Mouse (Mus musculus): ENCODE results near the gene Cdrt4.

Cdrt4 gene

DNA sequence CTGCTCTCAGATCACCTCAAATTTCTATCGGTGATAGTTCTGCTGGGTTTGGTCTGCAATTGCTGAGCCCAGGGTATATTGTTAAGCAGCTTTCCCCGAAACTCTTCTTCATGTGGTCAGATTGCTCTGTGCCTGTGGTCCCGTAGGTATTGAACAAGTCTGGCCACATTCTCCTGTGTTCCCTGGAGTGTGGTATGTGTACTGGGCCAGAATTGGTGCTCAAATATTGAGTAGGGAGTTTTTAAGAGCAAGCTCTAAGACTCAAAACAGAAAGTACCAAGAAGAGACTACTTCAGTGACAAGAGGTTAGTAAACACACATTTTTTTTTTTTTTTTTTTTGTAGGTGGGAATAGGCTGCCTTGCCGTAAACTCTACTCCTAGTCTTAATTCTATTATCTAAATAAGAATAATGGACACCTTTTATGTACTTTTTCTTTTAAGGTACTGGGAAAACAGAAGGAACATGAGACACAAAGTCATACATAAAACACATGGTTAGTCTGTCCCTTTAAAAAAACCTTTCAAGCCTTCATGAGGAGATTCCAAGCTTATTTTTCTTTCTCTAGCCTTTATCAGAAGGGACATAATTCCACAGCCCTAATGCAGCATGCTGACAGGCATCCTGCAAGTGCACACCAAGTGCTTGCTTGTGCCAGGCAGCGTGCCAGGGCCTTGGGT is 46.2 kb downstream of the Cdrt4 start:
- DNase-seq = no peak

GRCm38 (mm10) chr11:62997718-62998281 is 46.8 kb downstream of the Cdrt4 start:
- no peak for DNase-seq

GRCm38 (mm10) chr11:63000126-63000525 is 49.1 kb downstream of the Cdrt4 start:
- no peak for DNase-seq

DNA sequence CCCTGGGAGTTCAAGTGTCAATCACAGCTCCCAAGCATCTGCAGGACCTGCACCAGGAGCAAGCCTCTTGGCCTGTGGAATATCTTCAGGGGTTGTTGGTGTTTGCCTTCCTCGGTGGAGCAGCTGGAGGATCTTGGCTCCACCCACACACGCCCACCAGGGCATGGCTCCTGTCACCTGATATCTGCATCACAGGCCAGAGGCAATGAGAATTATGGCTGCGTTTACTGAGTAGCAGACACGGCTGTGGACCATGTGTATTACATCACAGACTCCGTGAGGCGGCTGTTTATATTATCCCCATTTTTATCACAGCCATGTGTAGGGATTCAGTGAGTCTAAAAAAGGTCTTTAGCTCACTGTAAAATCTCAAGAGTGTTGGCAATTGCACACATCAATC is 53.6 kb downstream of the Cdrt4 start:
- no peak for DNase-seq

DNA sequence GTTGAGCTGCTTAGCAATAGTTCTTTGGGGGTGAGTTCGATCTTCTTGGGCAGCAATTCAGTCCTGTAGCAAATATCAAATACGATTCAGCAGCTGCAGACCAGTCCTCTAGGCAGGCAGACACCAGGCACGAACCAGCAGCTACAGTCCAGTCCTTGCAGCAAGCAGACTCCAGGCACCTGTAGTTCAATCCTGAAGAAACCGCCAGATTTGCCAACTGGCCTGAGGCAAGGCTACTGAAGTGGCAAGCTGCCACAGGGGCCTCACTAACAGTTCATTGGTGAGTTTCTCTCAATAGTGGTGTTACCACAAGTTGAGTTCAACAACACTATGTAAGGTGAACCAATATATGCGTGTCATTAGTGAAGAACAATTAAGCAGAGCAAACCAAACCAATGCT is 56.4 kb downstream of the Cdrt4 start:
- no peak for DNase-seq

- DNase-seq = no peak
Measured at GRCm38 (mm10) chr11:63008004-63008403, 57.0 kb downstream of the Cdrt4 start.

DNA sequence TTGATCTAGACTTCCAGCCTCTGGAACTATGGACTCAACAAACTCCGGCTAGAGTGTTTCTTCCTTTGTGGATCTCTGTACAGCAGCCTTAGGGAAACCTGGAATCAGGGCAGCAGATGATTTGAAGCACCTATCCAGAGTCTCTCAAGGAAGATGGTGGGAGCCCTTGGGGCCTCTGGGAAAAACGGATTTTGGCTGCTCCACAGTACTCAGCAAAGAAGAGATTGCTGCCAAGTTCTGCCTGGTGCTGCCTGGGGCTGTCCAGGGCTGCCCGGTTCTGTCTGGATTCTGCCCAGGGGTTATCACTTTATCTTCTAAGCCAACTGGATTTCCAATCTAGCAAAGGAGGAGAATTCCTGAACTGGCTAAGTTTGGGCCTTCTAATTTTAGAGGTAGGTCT is 58.8 kb downstream of the Cdrt4 start:
- DNase-seq = no peak

DNA sequence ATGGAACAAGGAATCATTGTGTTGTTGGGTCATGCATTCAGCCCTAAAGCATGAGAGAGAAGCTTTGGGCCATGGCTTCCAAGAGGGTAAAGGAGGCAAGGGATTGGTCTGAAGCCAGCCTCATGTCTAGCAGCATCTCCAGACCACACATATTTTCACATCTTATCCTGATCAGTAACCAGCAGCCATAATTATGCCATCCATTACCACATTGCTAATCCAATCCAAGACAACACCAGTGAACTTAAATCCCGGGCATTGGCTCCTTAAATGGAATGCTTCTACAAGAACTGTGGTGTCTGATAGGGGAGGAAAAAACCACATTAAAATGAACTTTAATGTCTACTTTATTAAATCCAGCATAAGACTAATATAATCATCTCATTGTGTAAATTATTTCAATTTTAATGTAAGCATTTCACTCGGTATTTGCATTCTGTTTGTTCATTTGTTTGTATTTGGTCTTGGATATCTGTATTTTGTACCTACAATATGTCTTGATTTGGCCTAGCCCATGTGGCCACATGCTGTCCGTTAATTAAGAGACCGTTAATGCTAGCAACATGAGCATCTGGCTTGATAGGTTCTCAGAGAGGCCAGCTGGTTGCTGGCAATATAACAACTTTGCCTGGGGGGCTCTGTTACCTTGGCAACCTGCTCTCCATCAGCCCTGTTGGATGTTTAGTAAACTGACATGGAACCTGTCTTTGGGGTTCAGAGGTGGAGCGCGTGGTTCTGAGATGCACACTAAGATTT is 66.5 kb downstream of the Cdrt4 start:
- no peak for DNase-seq

DNA sequence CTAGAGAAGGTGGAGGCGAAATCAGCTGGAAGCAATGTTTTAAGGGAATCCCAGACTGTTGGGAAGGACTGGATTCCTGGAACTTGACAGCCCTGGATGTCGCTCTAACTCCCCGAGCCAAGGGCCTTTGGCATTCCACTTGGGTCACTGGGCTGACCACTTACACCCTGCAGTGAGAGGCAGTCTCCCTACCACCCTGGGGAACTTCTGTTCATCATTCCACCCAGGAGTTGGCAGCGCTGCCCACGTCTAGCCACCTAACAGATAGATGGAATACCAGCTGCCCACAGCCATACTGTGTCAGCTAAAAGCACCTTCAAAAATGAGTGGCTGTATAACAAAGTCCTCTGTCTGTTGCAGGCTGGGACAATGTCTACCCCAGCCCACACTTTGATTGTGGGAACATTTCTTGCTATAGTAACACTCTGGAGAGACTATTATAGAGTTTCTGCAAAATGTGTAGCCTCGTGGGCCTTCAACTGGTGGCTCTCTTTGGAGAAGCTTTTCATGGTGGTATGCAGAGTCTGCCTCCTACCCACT is 67.2 kb downstream of the Cdrt4 start:
- DNase-seq = no peak

GRCm38 (mm10) chr11:63020633-63021032 is 69.6 kb downstream of the Cdrt4 start:
- DNase-seq = no peak

DNA sequence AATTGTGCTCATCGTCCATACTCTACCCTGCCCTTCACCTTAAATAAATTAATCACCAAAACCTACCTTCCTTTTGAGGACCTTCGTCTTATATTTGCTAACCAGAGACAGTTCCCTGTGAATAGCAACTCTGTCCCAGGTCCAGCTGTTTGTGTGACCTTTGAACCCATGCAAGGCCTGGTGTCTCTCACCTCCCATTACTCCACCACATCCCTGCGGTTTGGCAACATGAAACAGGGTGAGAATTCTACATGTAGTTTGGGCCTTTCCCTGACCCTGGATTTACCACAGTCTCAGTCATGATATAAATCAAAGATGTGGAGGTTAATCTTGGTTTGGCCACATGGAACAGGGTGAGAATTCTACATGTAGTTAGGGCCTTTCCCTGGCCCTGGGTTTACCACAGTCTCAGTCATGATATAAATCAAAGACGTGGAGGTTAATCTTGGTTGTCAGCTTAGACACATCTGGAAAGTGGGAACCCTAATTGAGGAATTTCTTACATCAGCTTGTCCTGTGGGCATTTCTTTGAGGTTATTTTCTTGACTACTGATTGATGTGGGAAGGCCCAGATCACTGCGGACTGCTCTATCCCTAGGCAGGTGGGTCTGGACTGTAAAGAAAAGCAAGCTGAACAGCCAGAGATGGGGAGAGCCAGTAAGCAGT is 70.3 kb downstream of the Cdrt4 start:
- no peak for DNase-seq

DNA sequence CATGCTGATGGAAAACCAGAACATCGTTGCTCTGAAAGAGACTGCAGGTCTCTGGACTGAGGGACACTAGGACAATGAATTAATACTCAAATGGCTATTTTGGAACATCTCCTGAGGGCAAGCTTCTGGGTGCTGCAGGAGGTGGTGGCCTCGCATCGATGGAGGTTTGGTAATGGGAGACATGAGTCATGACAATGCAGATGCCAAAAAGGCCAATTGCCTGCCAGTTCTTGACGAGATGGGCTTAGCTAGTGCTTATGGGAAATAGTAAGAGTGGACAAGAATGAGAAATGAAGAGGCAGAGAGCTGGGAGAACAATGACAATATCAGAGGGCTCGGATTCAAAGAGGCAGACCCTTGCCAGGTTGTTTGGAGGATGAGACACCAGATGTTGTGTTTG is 72.5 kb downstream of the Cdrt4 start:
- DNase-seq = no peak

- no peak for DNase-seq
Measured at GRCm38 (mm10) chr11:63024136-63024535, 73.1 kb downstream of the Cdrt4 start.

- DNase-seq = no peak
Measured at GRCm38 (mm10) chr11:63025476-63025875, 74.5 kb downstream of the Cdrt4 start.

GRCm38 (mm10) chr11:63026651-63027141 is 75.7 kb downstream of the Cdrt4 start:
- DNase-seq = no peak

DNA sequence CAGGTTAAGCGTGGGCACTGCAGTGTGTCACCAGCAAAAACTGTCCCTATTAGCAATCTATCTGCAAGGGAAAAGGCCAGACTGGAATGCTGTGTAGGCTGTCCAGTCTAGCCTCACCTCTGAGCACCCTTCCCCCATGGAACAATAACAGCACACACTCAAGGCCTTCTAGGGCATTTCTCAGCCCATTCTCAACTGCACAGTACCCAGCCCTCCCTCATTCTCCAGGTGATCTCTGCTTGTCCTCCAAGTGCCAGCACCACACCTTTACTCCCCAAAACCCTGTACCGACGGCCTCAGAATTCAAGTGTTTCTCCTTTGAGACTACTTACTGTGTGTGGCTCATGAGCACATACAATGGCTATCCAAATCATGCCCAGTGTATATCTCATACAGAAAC is 77.1 kb downstream of the Cdrt4 start:
- no peak for DNase-seq

DNA sequence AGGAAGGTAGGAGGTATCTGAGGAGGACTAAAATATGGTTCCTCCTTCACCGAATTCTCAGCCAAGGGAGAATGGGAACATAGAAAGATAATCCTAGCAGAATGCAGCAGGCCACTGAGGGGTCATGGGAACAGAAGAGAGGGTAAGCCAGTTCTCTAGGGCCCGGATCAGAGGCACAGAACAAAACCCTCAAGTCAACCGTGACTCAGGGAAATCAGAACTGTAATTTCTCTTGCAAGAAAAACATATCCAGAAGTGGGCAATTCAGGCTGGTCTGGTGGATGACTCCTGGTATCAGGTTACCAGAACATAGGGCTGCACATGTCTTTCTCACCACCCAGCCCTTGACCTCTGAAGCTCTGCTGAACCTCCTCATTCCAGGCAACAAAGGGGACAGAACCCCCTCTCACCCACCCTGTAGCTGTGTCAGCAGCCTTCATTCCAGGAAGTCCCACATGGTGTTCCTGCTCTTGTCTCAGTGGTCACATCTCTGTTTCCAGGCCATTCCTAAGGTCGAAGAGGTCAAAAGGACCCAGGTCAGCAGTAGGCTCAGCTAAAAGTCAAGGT is 78.2 kb downstream of the Cdrt4 start:
- DNase-seq = no peak

GRCm38 (mm10) chr11:63029721-63030120 is 78.7 kb downstream of the Cdrt4 start:
- no peak for DNase-seq

GRCm38 (mm10) chr11:63035420-63036211 is 84.6 kb downstream of the Cdrt4 start:
- DNase-seq = no peak

DNA sequence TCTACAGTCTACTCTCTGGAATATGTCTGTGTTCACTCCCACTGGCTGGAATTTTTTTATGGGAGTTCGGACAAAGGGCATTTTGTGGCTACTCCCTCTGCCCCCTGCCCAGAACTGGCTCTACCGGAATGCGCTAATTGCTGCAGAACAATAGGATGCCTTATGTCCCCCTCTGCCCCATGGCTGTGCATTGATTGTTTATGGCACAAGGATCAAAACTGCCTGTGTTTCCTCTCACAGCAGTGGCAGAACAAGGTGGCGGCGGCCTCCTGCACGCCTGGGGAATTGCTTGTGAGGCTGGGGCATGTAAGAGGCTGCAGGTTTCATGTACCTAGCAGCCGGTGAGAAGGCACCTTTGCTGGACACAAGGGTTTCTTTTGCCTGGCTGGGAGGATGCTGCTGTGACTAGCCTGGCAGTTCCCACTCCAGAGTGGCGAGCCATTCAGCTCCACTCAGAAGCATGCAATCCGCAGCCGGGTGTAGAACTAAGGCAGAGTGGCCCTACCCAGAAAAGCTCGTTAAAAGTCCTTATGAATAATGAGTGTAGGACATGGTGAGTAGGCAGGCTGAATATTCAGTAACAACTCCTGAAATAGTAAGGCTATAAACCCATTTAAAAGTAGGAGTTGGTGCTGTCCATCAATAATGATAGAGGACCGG is 89.1 kb downstream of the Cdrt4 start:
- DNase-seq = no peak

All from thymus, postnatal 4 days (tissue).